Mouse (Mus musculus): ENCODE results near the gene Sema3g. TPM values are rescaled to one million over a fixed set of nuclear protein-coding genes. Genes with fewer than 3 reads are reported as not detected.

Gene Sema3g
- total and polyA plus RNA-seq, 3 experiments = 0.11 TPM; not detected in 2

DNA sequence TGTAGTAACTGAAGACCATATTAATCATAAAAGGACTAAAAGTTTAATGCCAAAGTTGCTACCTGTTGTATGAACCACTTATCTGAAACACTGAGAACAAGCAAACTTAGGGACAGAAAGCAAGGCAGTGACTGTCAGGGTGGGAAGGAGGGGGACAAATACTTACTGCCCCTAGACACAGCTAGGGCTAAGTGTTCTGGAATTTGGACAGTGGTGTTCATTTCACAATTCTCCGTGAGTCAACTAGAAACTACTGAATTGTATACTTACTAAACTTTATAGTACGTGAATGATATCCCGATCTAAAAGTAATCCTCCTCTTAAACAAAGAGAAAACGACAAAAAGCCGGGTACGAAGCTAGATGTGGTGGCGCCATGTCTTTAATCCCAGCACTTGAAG lies 18.1 kb upstream of the Sema3g start:
- no peaks in the 10 kb centered on the region for H3K9me3 ChIP-seq (replicated peaks)

DNA sequence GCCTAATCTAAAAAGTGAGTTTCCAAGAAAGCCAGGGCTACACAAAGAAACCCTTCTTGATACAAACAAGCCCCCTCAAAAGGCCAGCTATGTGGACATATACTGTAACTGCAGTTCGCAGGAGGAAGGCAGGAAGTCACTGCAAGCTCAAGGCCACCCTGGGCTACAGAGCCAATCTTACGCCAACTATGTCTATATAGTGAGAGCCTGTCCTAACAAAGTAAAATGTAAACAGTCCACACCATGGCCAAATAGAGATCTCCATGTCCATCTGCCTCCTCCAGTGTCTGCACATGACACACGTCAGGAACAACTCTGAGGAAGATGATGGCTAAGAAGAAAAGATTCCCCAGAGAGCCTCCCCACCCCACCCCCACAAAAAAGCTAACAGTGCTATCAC lies 17.6 kb upstream of the Sema3g start:
- Histone ChIP-seq H3K4me3 (ENCODE audit: low read depth, low read length) (no peak overlapping the region), H3K9me3 (replicated peaks) (no peaks in the 10 kb centered on the region), H3K4me1 (ENCODE audit: insufficient read depth, low read depth, low read length) (peaks cover 59% of the 10 kb centered on the region), H3K36me3 (replicated peaks) (peaks cover 94% of the 10 kb centered on the region), H3K27me3 (ENCODE audit: insufficient read depth, low read length) (no peaks in the 10 kb centered on the region)
- no peak for ATAC-seq (ENCODE audit: extremely low read depth, insufficient number of reproducible peaks, low FRiP score, poor library complexity, severe bottlenecking)
- TF ChIP-seq CTCF (IDR thresholded peaks at IDR 0.05; ENCODE audit: low read depth, low read length) = no peak
- no peak for TF ChIP-seq TAL1 (conservative IDR thresholded peaks at IDR 0.05; ENCODE audit: low read depth, low read length)
- TF ChIP-seq GATA2 (IDR thresholded peaks at IDR 0.05; ENCODE audit: borderline replicate concordance, low read depth, low read length) = no peak
- no peak for TF ChIP-seq POLR2AphosphoS5 (IDR thresholded peaks at IDR 0.05; ENCODE audit: insufficient replicate concordance, low read depth, low read length)
- no peak for TF ChIP-seq GATA1 (IDR thresholded peaks at IDR 0.05; ENCODE audit: borderline replicate concordance, low read length)
- DNase-seq (ENCODE audit: low spot score) = no peak

More for the DNA sequence above, 18.1 kb upstream of the Sema3g start:
- ATAC-seq (ENCODE audit: extremely low read depth, insufficient number of reproducible peaks, low FRiP score, poor library complexity, severe bottlenecking) (no peak), DNase-seq (ENCODE audit: low spot score) (no peak)
- no peak for TF ChIP-seq GATA2 (IDR thresholded peaks at IDR 0.05; ENCODE audit: borderline replicate concordance, low read depth, low read length)
- no peak for TF ChIP-seq TAL1 (conservative IDR thresholded peaks at IDR 0.05; ENCODE audit: low read depth, low read length)
- no peak for TF ChIP-seq POLR2AphosphoS5 (IDR thresholded peaks at IDR 0.05; ENCODE audit: insufficient replicate concordance, low read depth, low read length)
- TF ChIP-seq GATA1 (IDR thresholded peaks at IDR 0.05; ENCODE audit: borderline replicate concordance, low read length) = no peak
- no peak for TF ChIP-seq CTCF (IDR thresholded peaks at IDR 0.05; ENCODE audit: low read depth, low read length)
- Histone ChIP-seq H3K36me3 (replicated peaks) (peaks cover 94% of the 10 kb centered on the region), H3K4me3 (ENCODE audit: low read depth, low read length) (no peak overlapping the region), H3K27me3 (ENCODE audit: insufficient read depth, low read length) (no peaks in the 10 kb centered on the region), H3K4me1 (ENCODE audit: insufficient read depth, low read depth, low read length) (peaks cover 58% of the 10 kb centered on the region)

DNA sequence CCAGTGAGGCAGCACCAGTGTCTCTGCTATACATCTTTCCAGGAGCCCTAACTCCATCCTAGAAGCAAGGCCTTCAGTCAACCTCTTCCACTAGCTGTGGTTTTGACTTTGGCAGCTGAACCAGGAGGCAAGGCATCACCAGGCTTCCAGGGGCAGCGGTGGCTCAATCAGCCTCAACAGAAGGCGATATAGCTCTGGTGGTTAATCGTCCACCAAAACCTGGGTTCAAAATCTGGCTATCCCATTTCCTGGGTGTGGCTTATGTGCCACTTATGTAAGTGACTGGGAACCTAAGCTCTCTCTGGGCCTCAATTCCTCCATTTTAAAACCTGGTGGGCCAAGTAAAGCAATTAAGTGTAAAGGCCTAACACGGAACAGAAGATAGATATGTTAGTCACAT lies 12.8 kb upstream of the Sema3g start:
- no peak for DNase-seq (ENCODE audit: low spot score)
- no peak for TF ChIP-seq GATA1 (IDR thresholded peaks at IDR 0.05; ENCODE audit: borderline replicate concordance, low read length)
- no peak for TF ChIP-seq TAL1 (conservative IDR thresholded peaks at IDR 0.05; ENCODE audit: low read depth, low read length)
- TF ChIP-seq POLR2AphosphoS5 (IDR thresholded peaks at IDR 0.05; ENCODE audit: insufficient replicate concordance, low read depth, low read length) = no peak
- TF ChIP-seq CTCF (IDR thresholded peaks at IDR 0.05; ENCODE audit: low read depth, low read length) = no peak
- peak overlapping the region; percentile 81; the same call in 1 of the 2 replicates for H3K4me3 ChIP-seq (ENCODE audit: low read depth, low read length)

GRCm38 (mm10) chr14:31205244-31205561 lies 12.5 kb upstream of the Sema3g start:
- peaks cover 51% of the 10 kb centered on the region for H3K36me3 ChIP-seq (replicated peaks)

More for the DNA sequence above, 12.8 kb upstream of the Sema3g start:
- peaks cover 10% of the 10 kb centered on the region for H3K27me3 ChIP-seq (ENCODE audit: insufficient read depth, low read length)
- H3K9me3 ChIP-seq (replicated peaks) = no peaks in the 10 kb centered on the region
- no peak for ATAC-seq (ENCODE audit: extremely low read depth, insufficient number of reproducible peaks, low FRiP score, poor library complexity, severe bottlenecking)
- H3K4me1 ChIP-seq (ENCODE audit: insufficient read depth, low read depth, low read length) = peaks cover 52% of the 10 kb centered on the region
- H3K36me3 ChIP-seq (replicated peaks) = peaks cover 54% of the 10 kb centered on the region

GRCm38 (mm10) chr14:31205562-31206467 lies 11.8 kb upstream of the Sema3g start:
- DNase-seq (ENCODE audit: low spot score) (peak; percentile 63), ATAC-seq (ENCODE audit: extremely low read depth, insufficient number of reproducible peaks, low FRiP score, poor library complexity, severe bottlenecking) (no peak)
- no peaks in the 10 kb centered on the region for H3K9me3 ChIP-seq (replicated peaks)

More at GRCm38 (mm10) chr14:31205244-31205561, 12.5 kb upstream of the Sema3g start:
- peaks cover 50% of the 10 kb centered on the region for H3K4me1 ChIP-seq (ENCODE audit: insufficient read depth, low read depth, low read length)
- H3K9me3 ChIP-seq (replicated peaks) = no peaks in the 10 kb centered on the region
- DNase-seq (ENCODE audit: low spot score) (peak; percentile 32), ATAC-seq (ENCODE audit: extremely low read depth, insufficient number of reproducible peaks, low FRiP score, poor library complexity, severe bottlenecking) (no peak)
- TF ChIP-seq POLR2AphosphoS5 (IDR thresholded peaks at IDR 0.05; ENCODE audit: insufficient replicate concordance, low read depth, low read length) (no peak), GATA2 (IDR thresholded peaks at IDR 0.05; ENCODE audit: borderline replicate concordance, low read depth, low read length) (no peak), TAL1 (conservative IDR thresholded peaks at IDR 0.05; ENCODE audit: low read depth, low read length) (no peak), CTCF (IDR thresholded peaks at IDR 0.05; ENCODE audit: low read depth, low read length) (no peak), GATA1 (IDR thresholded peaks at IDR 0.05; ENCODE audit: borderline replicate concordance, low read length) (no peak)
- peak overlapping the region; percentile 81 for H3K4me3 ChIP-seq (ENCODE audit: low read depth, low read length)
- peaks cover 13% of the 10 kb centered on the region for H3K27me3 ChIP-seq (ENCODE audit: insufficient read depth, low read length)

GRCm38 (mm10) chr14:31206472-31206981 lies 11.1 kb upstream of the Sema3g start:
- peaks cover 23% of the 10 kb centered on the region for H3K27me3 ChIP-seq (ENCODE audit: insufficient read depth, low read length)
- peaks cover 38% of the 10 kb centered on the region for H3K36me3 ChIP-seq (replicated peaks)
- ATAC-seq (ENCODE audit: extremely low read depth, insufficient number of reproducible peaks, low FRiP score, poor library complexity, severe bottlenecking) (peak; percentile 66), DNase-seq (ENCODE audit: low spot score) (peak; percentile 96)
- peak overlapping the region; percentile 81 for H3K4me3 ChIP-seq (ENCODE audit: low read depth, low read length)
- peaks cover 46% of the 10 kb centered on the region for H3K4me1 ChIP-seq (ENCODE audit: insufficient read depth, low read depth, low read length)
- no peaks in the 10 kb centered on the region for H3K9me3 ChIP-seq (replicated peaks)
- TF ChIP-seq CTCF (IDR thresholded peaks at IDR 0.05; ENCODE audit: low read depth, low read length) = no peak
- no peak for TF ChIP-seq POLR2AphosphoS5 (IDR thresholded peaks at IDR 0.05; ENCODE audit: insufficient replicate concordance, low read depth, low read length)
- no peak for TF ChIP-seq TAL1 (conservative IDR thresholded peaks at IDR 0.05; ENCODE audit: low read depth, low read length)
- TF ChIP-seq GATA1 (IDR thresholded peaks at IDR 0.05; ENCODE audit: borderline replicate concordance, low read length) = no peak
- no peak for TF ChIP-seq GATA2 (IDR thresholded peaks at IDR 0.05; ENCODE audit: borderline replicate concordance, low read depth, low read length)

More at GRCm38 (mm10) chr14:31205562-31206467, 11.8 kb upstream of the Sema3g start:
- Histone ChIP-seq H3K4me1 (ENCODE audit: insufficient read depth, low read depth, low read length) (peaks cover 46% of the 10 kb centered on the region), H3K36me3 (replicated peaks) (peaks cover 45% of the 10 kb centered on the region), H3K4me3 (ENCODE audit: low read depth, low read length) (peak overlapping the region; percentile 81), H3K27me3 (ENCODE audit: insufficient read depth, low read length) (peaks cover 18% of the 10 kb centered on the region)
- TF ChIP-seq CTCF (IDR thresholded peaks at IDR 0.05; ENCODE audit: low read depth, low read length) = no peak
- no peak for TF ChIP-seq TAL1 (conservative IDR thresholded peaks at IDR 0.05; ENCODE audit: low read depth, low read length)
- TF ChIP-seq GATA1 (IDR thresholded peaks at IDR 0.05; ENCODE audit: borderline replicate concordance, low read length) = no peak
- TF ChIP-seq POLR2AphosphoS5 (IDR thresholded peaks at IDR 0.05; ENCODE audit: insufficient replicate concordance, low read depth, low read length) = no peak
- no peak for TF ChIP-seq GATA2 (IDR thresholded peaks at IDR 0.05; ENCODE audit: borderline replicate concordance, low read depth, low read length)

All from G1E (cell line).